Comparison of ENCODE assay signal across 27 mouse cellular contexts in the genomic region with DNA sequence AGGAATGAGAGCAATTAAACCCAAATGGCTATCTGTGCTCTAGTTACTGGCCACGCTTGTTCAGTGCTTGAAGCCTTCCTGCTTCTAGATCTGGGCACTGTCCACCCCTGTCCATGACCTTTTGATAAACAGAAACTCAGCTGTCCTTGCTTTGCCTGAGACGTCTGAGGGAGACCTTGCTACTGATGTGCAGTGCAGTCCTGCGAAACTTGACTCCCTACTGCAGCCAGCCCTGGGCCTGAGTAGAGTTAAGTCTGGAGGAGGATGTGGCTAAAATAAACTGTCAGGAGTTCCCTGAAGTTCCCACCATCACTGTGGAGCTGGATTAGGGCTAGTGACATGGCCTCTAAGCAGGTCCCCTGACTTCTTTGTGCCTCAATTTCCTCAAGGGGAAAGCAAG.
A peak's percentile ranks its signal among the peaks of the same experiment; 100 is the strongest.
DNase-seq lines count a peak whose midpoint lies in the region; ATAC-seq lines count a peak whose summit lies in the region.
"Had no signal": no experiment of that assay in that cellular context is flagged by ENCODE, and none has a peak within 500 bp of the region (broad histone marks: within the 10 kb centered on the region; RNA-seq: fewer than 3 reads in every experiment).

No protein-coding gene starts in this region.

- H3K4me1 ChIP-seq in forebrain, embryonic 10.5 days = peaks cover 42% of the 10 kb centered on the region
- peaks cover 18% of the 10 kb centered on the region for H3K4me1 ChIP-seq in forebrain, embryonic 14.5 days (ENCODE audit: control insufficient read depth, insufficient read depth, low read length)
- H3K4me1 ChIP-seq in lung, embryonic 16.5 days (replicated peaks; ENCODE audit: control insufficient read depth, insufficient read depth, low read length) = peaks cover 16% of the 10 kb centered on the region
- peaks cover 34% of the 10 kb centered on the region for H3K4me1 ChIP-seq in embryonic facial prominence, embryonic 10.5 days
- H3K4me1 ChIP-seq: heart, embryonic 15.5 days; liver, embryonic 12.5 days had no signal

- no peaks in the 10 kb centered on the region for H3K36me3 ChIP-seq in forebrain, embryonic 10.5 days (replicated peaks)
- no peaks in the 10 kb centered on the region for H3K36me3 ChIP-seq in forebrain, embryonic 14.5 days (ENCODE audit: control insufficient read depth, insufficient read depth, low read length)
- no peaks in the 10 kb centered on the region for H3K36me3 ChIP-seq in lung, embryonic 16.5 days (ENCODE audit: control insufficient read depth, insufficient read depth, low read length)
- H3K36me3 ChIP-seq in embryonic facial prominence, embryonic 10.5 days (replicated peaks) = no peaks in the 10 kb centered on the region
- H3K36me3 ChIP-seq: forebrain, embryonic 15.5 days; heart, embryonic 15.5 days; limb, embryonic 12.5 days; liver, embryonic 12.5 days; midbrain, embryonic 13.5 days had no signal

- 0 out of 2 replicates have a peak, but pooled peaks cover 4% of the 10 kb centered on the region for H3K9me3 ChIP-seq in forebrain, embryonic 10.5 days
- H3K9me3 ChIP-seq in forebrain, embryonic 14.5 days (replicated peaks; ENCODE audit: control insufficient read depth, low read length) = no peaks in the 10 kb centered on the region
- H3K9me3 ChIP-seq in lung, embryonic 16.5 days (ENCODE audit: control insufficient read depth, low read length) = no peaks in the 10 kb centered on the region
- no peaks in the 10 kb centered on the region for H3K9me3 ChIP-seq in embryonic facial prominence, embryonic 10.5 days
- H3K9me3 ChIP-seq: forebrain, embryonic 15.5 days; heart, embryonic 15.5 days; limb, embryonic 12.5 days; liver, embryonic 12.5 days; midbrain, embryonic 13.5 days had no signal

- WGBS in forebrain, embryonic 10.5 days = 46% methylated on average over 3 of the region's 3 CpGs
- WGBS in forebrain, embryonic 14.5 days = 73% methylated on average over 3 of the region's 3 CpGs
- 49% methylated on average over 3 of the region's 3 CpGs for WGBS in lung, embryonic 16.5 days
- 26% methylated on average over 3 of the region's 3 CpGs for WGBS in embryonic facial prominence, embryonic 10.5 days

- H3K27ac ChIP-seq in forebrain, embryonic 10.5 days = peak overlapping the region; percentile 9
- H3K27ac ChIP-seq in forebrain, embryonic 14.5 days (ENCODE audit: low read depth, low read length) = no peak overlapping the region
- H3K27ac ChIP-seq in lung, embryonic 16.5 days (ENCODE audit: low read length) = peak overlapping the region; percentile 91
- H3K27ac ChIP-seq in embryonic facial prominence, embryonic 10.5 days (replicated peaks) = 0 out of 2 replicates have a peak overlapping the region, but pooled peaks have one; percentile 30
- H3K27ac ChIP-seq: forebrain, embryonic 15.5 days; heart, adult 2 months; heart, embryonic 15.5 days; hindbrain, postnatal 0 days; limb, embryonic 12.5 days; liver, embryonic 12.5 days; midbrain, embryonic 13.5 days; stomach, postnatal 0 days had no signal

- ATAC-seq in forebrain, embryonic 14.5 days = no peak
- no peak for ATAC-seq in lung, embryonic 16.5 days (ENCODE audit: low read depth)
- ATAC-seq: hindbrain, postnatal 0 days; liver, embryonic 12.5 days; midbrain, embryonic 13.5 days had no signal

- H3K27me3 ChIP-seq in forebrain, embryonic 10.5 days (ENCODE audit: poor library complexity, severe bottlenecking) = no peaks in the 10 kb centered on the region
- no peaks in the 10 kb centered on the region for H3K27me3 ChIP-seq in forebrain, embryonic 14.5 days (replicated peaks; ENCODE audit: control insufficient read depth, insufficient read depth, low read length)
- H3K27me3 ChIP-seq in lung, embryonic 16.5 days (ENCODE audit: control insufficient read depth, insufficient read depth, low read depth, low read length) = no peaks in the 10 kb centered on the region
- no peaks in the 10 kb centered on the region for H3K27me3 ChIP-seq in embryonic facial prominence, embryonic 10.5 days (replicated peaks; ENCODE audit: low read depth, poor library complexity, severe bottlenecking)
- H3K27me3 ChIP-seq: CH12.LX; forebrain, embryonic 15.5 days; heart, embryonic 15.5 days; limb, embryonic 12.5 days; midbrain, embryonic 13.5 days had no signal

- no peak for DNase-seq in forebrain, embryonic 10.5 days (ENCODE audit: extremely low spot score, low spot score)
- no peak for DNase-seq in forebrain, embryonic 14.5 days (ENCODE audit: low spot score)
- DNase-seq in lung, postnatal 10 days = no peak
- peak; percentile 66 for DNase-seq in adrenal gland, adult 8-10 months
- DNase-seq in embryonic facial prominence, embryonic 10.5 days (ENCODE audit: low spot score) = no peak
- no peak for DNase-seq in right cerebral cortex, postnatal 14 days
- DNase-seq: cerebellum, adult 11 months; cerebellum, postnatal 14 days; gastrocnemius, postnatal 14 days; heart, adult 2 months; heart, postnatal 4 days; kidney, adult 18-20 months; lung, adult 2 months; retina, postnatal 1 day; right cerebral cortex, postnatal 4 days; thymus, postnatal 36 days had no signal

- H3K4me2 ChIP-seq in forebrain, embryonic 14.5 days (ENCODE audit: low read length) = no peak overlapping the region
- no peak overlapping the region for H3K4me2 ChIP-seq in lung, embryonic 16.5 days (ENCODE audit: low read depth, low read length)
- H3K4me2 ChIP-seq: forebrain, embryonic 15.5 days; heart, embryonic 15.5 days; limb, embryonic 12.5 days; liver, embryonic 12.5 days; midbrain, embryonic 13.5 days had no signal

- no peak overlapping the region for H3K4me3 ChIP-seq in forebrain, embryonic 10.5 days
- no peak overlapping the region for H3K4me3 ChIP-seq in forebrain, embryonic 14.5 days (ENCODE audit: low read depth, low read length)
- no peak overlapping the region for H3K4me3 ChIP-seq in lung, embryonic 16.5 days (ENCODE audit: low read length)
- no peak overlapping the region for H3K4me3 ChIP-seq in embryonic facial prominence, embryonic 10.5 days
- H3K4me3 ChIP-seq: erythroblast, embryonic 14.5 days; forebrain, embryonic 15.5 days; heart, adult 2 months; heart, embryonic 15.5 days; limb, embryonic 12.5 days; liver, embryonic 12.5 days; midbrain, embryonic 13.5 days; myocyte had no signal

- no peak overlapping the region for H3K9ac ChIP-seq in forebrain, embryonic 14.5 days (ENCODE audit: low read length)
- no peak overlapping the region for H3K9ac ChIP-seq in lung, embryonic 16.5 days (ENCODE audit: low read length)
- H3K9ac ChIP-seq: forebrain, embryonic 15.5 days; heart, embryonic 15.5 days; limb, embryonic 12.5 days; liver, embryonic 12.5 days; midbrain, embryonic 13.5 days had no signal
